Mouse (Mus musculus) liver, embryonic 14.5 days (tissue): ENCODE results near the gene Fam185a. TPM values are rescaled to one million over a fixed set of nuclear protein-coding genes. Genes with fewer than 3 reads are reported as not detected.

Source experiments
- ATAC-seq: fragments of 200-750 bp; cut with Nextera tagmentation; 2 replicates; pipeline ENCODE4 v1.8.0; 2017; ENCODE audit warnings: moderate number of reproducible peaks, mild to moderate bottlenecking, moderate library complexity; ENCODE audit not compliant: insufficient read depth
- DNase-seq, 3 experiments: peaks; one replicate each; pipeline ENCODE4 v3.0.0-alpha.2; 2012 to 2013; ENCODE audit warnings: low read depth in 3 of 3, low spot score in 3 of 3
- H3K27ac ChIP-seq: fragments of 300-500 bp; sonication (generic); 2 replicates; pipeline ENCODE4 v1.5.1; 2014; ENCODE audit warnings: moderate library complexity, mild to moderate bottlenecking, control low read depth, inconsistent platforms
- H3K27me3 ChIP-seq: fragments of 300-500 bp; sonication (generic); 2 replicates; pipeline ENCODE4 v1.6.1; 2014; ENCODE audit warnings: mild to moderate bottlenecking, low read length, moderate library complexity; ENCODE audit not compliant: control insufficient read depth, insufficient read depth
- H3K36me3 ChIP-seq: fragments of 300-500 bp; sonication (generic); replicated peaks from 2 replicates; pipeline ENCODE4 v1.6.1; 2014; ENCODE audit warnings: low read depth; ENCODE audit not compliant: control insufficient read depth, insufficient read depth
- H3K4me1 ChIP-seq, 2 experiments: fragments of 200-500 bp in 1 of 2; fragments of 300-500 bp in 1 of 2; sonication (generic) in 1 of 2; replicated peaks; 2 replicates each; pipeline ENCODE4 v1.6.1; 2012 to 2014; ENCODE audit warnings: antibody characterized with exemption in 1 of 2, inconsistent platforms in 1 of 2, low read length in 1 of 2; ENCODE audit not compliant: control insufficient read depth in 2 of 2, insufficient read depth in 2 of 2
- H3K4me2 ChIP-seq: fragments of 300-500 bp; sonication (generic); 2 replicates; pipeline ENCODE4 v1.6.1; 2014; ENCODE audit warnings: low read depth, mild to moderate bottlenecking, control low read depth, moderate library complexity
- H3K4me3 ChIP-seq, 2 experiments: fragments of 200-500 bp in 1 of 2; fragments of 300-500 bp in 1 of 2; sonication (generic) in 1 of 2; 2 replicates each; pipeline ENCODE4 v1.5.1; 2012 to 2014; ENCODE audit warnings: low read depth in 2 of 2, low read length in 2 of 2, mild to moderate bottlenecking in 2 of 2, control low read depth in 1 of 2, inconsistent platforms in 1 of 2, moderate library complexity in 1 of 2; ENCODE audit not compliant: insufficient read depth in 1 of 2
- H3K9ac ChIP-seq: fragments of 300-500 bp; sonication (generic); replicated peaks from 2 replicates; pipeline ENCODE4 v1.6.1; 2014; ENCODE audit warnings: mild to moderate bottlenecking, control low read depth, moderate library complexity
- H3K9me3 ChIP-seq: fragments of 300-500 bp; sonication (generic); 2 replicates; pipeline ENCODE4 v1.6.1; 2016; ENCODE audit warnings: low read length, mixed read lengths; ENCODE audit not compliant: control insufficient read depth
- CTCF ChIP-seq: IDR thresholded peaks from 2 replicates; pipeline ENCODE4 v1.5.1; 2016; ENCODE audit warnings: antibody characterized with exemption, low read depth, control low read depth
- EP300 ChIP-seq: IDR thresholded peaks from 2 replicates; pipeline ENCODE4 v1.6.1; 2016; ENCODE audit warnings: antibody characterized with exemption, low read depth
- WGBS: fragments of 180-500 bp; shearing (Covaris S2); extraction: QIAGEN DNeasy Blood & Tissue Kit; methylation state at CpG from one replicate; pipeline ENCODE4 v1.1.7; 2014; ENCODE audit not compliant: insufficient replicate concordance; 5-methylcytosine and 5-hydroxymethylcytosine counted together
- polyA plus RNA-seq, 2 experiments: library from polyadenylated mRNA; depleted of rRNA in 1 of 2; stranded (reverse) in 1 of 2; unstranded in 1 of 2; fragments of >200 nt; fragmentation: Nextera tagmentation in 1 of 2; extraction: Ambion mirVana in 1 of 2; gene quantifications; 2 replicates each; pipeline versions ENCODE4 v1.2.1 to v1.2.3; 2012 to 2014

Gene Fam185a
- polyA plus RNA-seq, 2 experiments: 1.8 to 2.8 TPM

DNA sequence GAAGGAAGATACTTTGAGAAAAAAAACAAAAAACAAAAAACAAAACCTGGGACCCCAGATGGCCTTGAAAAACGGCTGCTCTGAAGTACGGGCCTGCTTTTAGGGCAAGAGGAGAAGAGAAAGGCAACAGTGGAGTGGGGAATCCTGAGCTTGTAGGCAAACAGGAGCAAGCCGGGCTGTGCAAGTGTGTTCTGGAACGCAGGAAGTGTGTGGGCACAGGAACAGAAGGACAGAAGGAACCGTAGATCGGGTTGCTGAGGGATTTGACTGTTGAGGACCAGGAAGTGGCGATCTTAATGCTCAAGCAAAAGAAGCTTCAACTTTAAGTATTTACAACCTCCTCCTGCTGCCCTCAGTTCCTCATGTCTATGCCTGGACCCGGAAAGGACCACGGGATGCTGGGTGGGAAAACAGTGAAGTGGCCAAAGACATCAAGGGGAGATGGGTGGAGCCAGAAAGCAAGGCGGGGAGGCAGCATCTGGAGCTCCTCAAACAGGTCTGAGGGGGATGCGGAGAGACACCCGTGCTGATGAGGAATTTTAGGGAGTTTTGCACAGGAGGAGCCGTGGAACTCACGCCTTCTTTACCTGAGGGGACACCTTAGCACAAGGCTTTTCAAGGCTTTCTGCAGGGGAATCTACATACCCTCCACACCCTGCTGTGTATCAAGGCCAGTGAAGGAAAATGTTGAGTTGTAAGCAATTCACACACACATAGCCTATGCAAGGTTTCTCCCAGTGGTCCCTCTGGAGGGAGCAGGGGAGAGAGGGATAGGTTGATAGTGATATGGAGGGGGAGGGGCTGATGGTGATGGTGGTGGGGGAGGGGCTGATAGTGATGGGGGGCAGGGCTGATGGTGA, 41.1 kb upstream of the Fam185a start:
- Histone ChIP-seq H3K9me3 (no peaks in the 10 kb centered on the region), H3K27ac (no peak overlapping the region), H3K4me2 (no peak overlapping the region), H3K4me3 (no peak overlapping the region), H3K4me1 (peaks cover 0 to 13% of the 10 kb centered on the region in 2 experiments; a peak in 2 of 4 replicates), H3K9ac (no peak overlapping the region), H3K27me3 (no peaks in the 10 kb centered on the region), H3K36me3 (no peaks in the 10 kb centered on the region)
- DNase-seq (no peak), ATAC-seq (no peak)
- TF ChIP-seq EP300: no peak
- no peak for TF ChIP-seq CTCF
- WGBS: 29% methylated on average over 14 of the region's 14 CpGs

DNA sequence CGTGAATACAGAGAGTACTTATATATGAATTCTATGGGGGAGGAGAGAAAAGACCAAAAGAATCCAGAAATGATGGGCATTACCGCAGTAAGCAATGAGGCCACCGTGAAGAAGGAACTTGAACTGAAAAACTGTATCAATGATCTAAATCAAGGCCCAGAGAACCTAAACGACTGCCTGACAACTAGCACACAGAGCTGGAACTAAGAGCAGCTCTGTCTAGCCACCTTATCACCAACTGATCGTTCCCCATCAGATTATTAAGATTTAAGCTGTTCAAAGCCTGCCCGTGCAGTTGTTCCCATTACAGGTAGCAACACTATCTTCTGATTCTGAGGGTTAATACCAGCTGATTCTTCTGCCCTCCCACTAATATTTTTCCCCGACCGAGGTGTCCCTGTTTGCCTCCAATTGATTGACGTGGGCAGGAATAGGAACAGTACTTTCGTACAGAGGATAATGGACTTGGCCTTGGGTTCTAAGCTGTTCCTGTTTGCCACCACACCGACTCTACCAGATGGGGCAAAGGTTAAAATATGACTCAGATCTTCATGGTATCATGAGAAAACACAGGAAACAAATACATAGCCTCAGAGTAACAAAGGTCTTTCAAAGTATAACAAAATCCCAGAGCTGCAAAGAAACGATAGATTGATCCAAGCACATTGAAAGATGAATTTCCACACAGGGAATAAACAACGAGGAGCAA, 40.4 kb upstream of the Fam185a start:
- Histone ChIP-seq H3K9me3 (no peaks in the 10 kb centered on the region), H3K27ac (no peak overlapping the region), H3K4me1 (peaks cover 0 to 13% of the 10 kb centered on the region in 2 experiments; a peak in 2 of 4 replicates), H3K27me3 (no peaks in the 10 kb centered on the region), H3K4me3 (no peak overlapping the region), H3K9ac (no peak overlapping the region), H3K4me2 (no peak overlapping the region), H3K36me3 (no peaks in the 10 kb centered on the region)
- DNase-seq: no peak
- no peak for ATAC-seq
- TF ChIP-seq CTCF (no peak), EP300 (no peak)
- WGBS: 44% methylated on average over 13 of the region's 13 CpGs

DNA sequence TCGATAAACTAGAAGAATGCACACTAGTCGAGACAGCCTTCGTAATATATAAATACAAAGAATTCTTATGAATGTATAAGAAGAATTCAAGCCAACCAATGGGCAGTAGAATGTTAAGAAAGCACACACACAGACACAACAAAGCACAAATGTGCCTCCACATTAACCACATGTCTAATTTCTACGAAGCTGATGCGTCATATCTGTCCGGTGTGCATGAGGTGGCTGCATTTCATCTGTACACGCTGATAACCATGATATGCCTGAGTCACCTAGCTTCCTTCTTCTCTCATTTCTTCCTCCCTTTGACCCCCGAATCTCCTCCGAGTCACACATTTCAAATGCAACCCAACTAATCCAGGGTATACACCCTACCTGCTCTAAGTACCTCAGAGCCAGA, 39.8 kb upstream of the Fam185a start:
- TF ChIP-seq EP300 (no peak), CTCF (no peak)
- Histone ChIP-seq H3K4me3 (no peak overlapping the region), H3K9me3 (no peaks in the 10 kb centered on the region), H3K27me3 (no peaks in the 10 kb centered on the region), H3K36me3 (no peaks in the 10 kb centered on the region), H3K4me1 (peaks cover 0 to 13% of the 10 kb centered on the region in 2 experiments; a peak in 2 of 4 replicates), H3K4me2 (no peak overlapping the region), H3K9ac (no peak overlapping the region), H3K27ac (no peak overlapping the region)
- 39% methylated on average over 9 of the region's 9 CpGs for WGBS
- DNase-seq (no peak), ATAC-seq (no peak)

DNA sequence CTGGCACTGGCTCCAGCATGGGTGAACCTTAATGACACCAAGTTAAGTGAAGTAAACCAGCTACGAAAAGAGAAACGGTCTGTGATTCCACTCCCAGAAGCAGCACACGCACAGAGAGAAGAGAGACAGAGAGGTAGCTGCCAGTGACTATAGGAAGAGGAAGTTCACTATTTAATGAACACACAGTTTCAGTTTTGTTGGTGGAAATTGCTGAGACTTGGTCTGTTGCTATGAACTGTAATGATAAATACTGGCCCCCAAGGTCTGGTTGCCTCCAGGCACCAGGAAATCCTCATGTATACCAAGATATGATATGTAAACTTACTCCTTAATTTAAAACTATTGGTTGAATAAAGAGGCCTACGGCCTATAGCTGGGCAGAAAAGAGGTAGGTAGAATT, 38.3 kb upstream of the Fam185a start:
- WGBS: 40% methylated on average over 4 of the region's 4 CpGs
- Histone ChIP-seq H3K36me3 (no peaks in the 10 kb centered on the region), H3K4me2 (no peak overlapping the region), H3K4me3 (no peak overlapping the region), H3K9me3 (no peaks in the 10 kb centered on the region), H3K27me3 (no peaks in the 10 kb centered on the region), H3K4me1 (peaks cover 0 to 15% of the 10 kb centered on the region in 2 experiments; a peak in 2 of 4 replicates), H3K27ac (no peak overlapping the region), H3K9ac (no peak overlapping the region)
- DNase-seq (no peak), ATAC-seq (no peak)
- TF ChIP-seq CTCF (no peak), EP300 (no peak)

DNA sequence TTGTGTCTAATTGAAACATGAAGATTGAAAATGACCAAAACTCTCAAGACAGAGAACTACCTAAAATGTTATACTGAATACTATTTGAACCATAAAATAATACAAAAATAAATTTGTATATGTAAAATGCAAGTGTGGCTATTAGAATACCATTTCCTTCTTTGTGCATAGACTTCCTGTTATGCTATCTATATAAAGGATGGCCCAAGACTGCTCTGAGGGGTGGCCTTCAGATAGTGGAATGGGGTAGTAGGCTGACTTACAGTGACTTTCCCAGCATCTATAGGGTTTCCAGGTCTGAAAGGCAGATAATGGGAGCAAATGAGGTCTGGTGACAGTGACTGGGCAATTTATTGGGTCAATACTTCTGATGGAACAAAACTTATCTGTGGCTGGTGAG, 37.4 kb upstream of the Fam185a start:
- Histone ChIP-seq H3K27me3 (no peaks in the 10 kb centered on the region), H3K9me3 (no peaks in the 10 kb centered on the region), H3K4me2 (no peak overlapping the region), H3K9ac (no peak overlapping the region), H3K4me1 (peaks cover 0 to 18% of the 10 kb centered on the region in 2 experiments; a peak in 2 of 4 replicates), H3K27ac (no peak overlapping the region), H3K36me3 (no peaks in the 10 kb centered on the region), H3K4me3 (no peak overlapping the region)
- DNase-seq: no peak
- no peak for TF ChIP-seq CTCF
- TF ChIP-seq EP300: no peak
- ATAC-seq: no peak
